Mouse (Mus musculus): ENCODE results near the gene Gm7356.
"Not testable (repeated sequence)": the region's sequence is repeated elsewhere in the genome, so short reads cannot be mapped to it uniquely, and the experiment has no call there.

DNA sequence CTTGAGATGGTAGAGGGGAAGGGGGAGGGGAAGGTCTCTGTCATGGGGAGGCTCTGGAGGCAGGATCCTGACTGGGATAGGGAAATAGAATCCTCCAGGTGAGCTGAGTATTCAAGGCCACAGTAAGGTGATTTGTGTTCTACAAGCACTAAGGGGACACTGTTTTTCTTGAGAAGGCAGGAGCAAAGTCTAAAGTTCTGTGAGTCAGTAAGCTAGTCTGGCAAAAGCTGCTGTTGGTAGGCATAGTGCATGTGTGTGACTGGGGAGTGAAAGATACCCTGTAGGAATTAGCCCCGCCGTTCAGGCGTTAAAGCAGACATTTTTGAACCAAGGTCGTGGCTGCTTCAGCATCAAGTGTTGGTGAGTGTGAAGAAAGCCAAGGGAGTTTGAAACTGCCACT is 32.6 kb upstream of the Gm7356 start:
- TF ChIP-seq CTCF (IDR thresholded peaks at IDR 0.05; ENCODE audit: borderline replicate concordance, control insufficient read depth, extremely low read depth, insufficient read depth, low read length, poor library complexity); POLR2A (IDR thresholded peaks at IDR 0.05; ENCODE audit: control insufficient read depth, extremely low read depth, insufficient read depth, low read length, poor library complexity): not testable (repeated sequence)
